In genomic region chr1:60342808-60343629, GRCm38 (mm10) we compare ENCODE assay signal across 8 mouse cellular contexts. TPM values are rescaled to one million over a fixed set of nuclear protein-coding genes. Genes with fewer than 3 reads are reported as not detected.
DNase-seq lines count a peak whose midpoint lies in the region; ATAC-seq lines count a peak whose summit lies in the region.

Cyp20a1 (plus strand) TSS chr1:60343323.

- peak within 1 kb of the TSS; percentile 88 for H3K27ac ChIP-seq in hindbrain, embryonic 11.5 days (ENCODE audit: low read depth, low read length)

- ATAC-seq in hindbrain, embryonic 11.5 days (ENCODE audit: low FRiP score): peak; percentile 98

- no peaks in the 10 kb centered on the region for H3K9me3 ChIP-seq in hindbrain, embryonic 11.5 days (ENCODE audit: control insufficient read depth, low read length)

- no peaks in the 10 kb centered on the region for H3K36me3 ChIP-seq in hindbrain, embryonic 11.5 days (ENCODE audit: control insufficient read depth, insufficient read depth, low read length)

- H3K9ac ChIP-seq in hindbrain, embryonic 11.5 days (ENCODE audit: low read depth, low read length): peak within 1 kb of the TSS; percentile 75

- peak; percentile 96 for DNase-seq in Muller cell, postnatal 12 days (ENCODE audit: inconsistent ontology term)
- DNase-seq in cerebellum, adult 9-11 months: peak; percentile 94
- DNase-seq in frontal cortex, adult 2 months (ENCODE audit: extremely low spot score in 1 of 2, low spot score in 1 of 2): peak; percentile 82 to 93
- peak; percentile 86 for DNase-seq in hindbrain, embryonic 11.5 days (ENCODE audit: low spot score)
- peak; percentile 85 to 91 for DNase-seq in layer of hippocampus, postnatal 10 days (ENCODE audit: low spot score in 2 of 2)
- peak; percentile 94 for DNase-seq in lung, postnatal 10 days
- DNase-seq in ovary, postnatal 36 days (ENCODE audit: low spot score): peak; percentile 89
- peak; percentile 90 for DNase-seq in thymus, postnatal 25 days

- H3K4me3 ChIP-seq in hindbrain, embryonic 11.5 days (ENCODE audit: low read depth, low read length): peak within 1 kb of the TSS; percentile 65

- 2% methylated on average over 60 of the region's 60 CpGs for WGBS in hindbrain, embryonic 11.5 days

- H3K4me1 ChIP-seq in hindbrain, embryonic 11.5 days (replicated peaks; ENCODE audit: control insufficient read depth, insufficient read depth, low read length): peaks cover 3% of the 10 kb centered on the region; the same call in 1 of the 2 replicates

- H3K27me3 ChIP-seq in hindbrain, embryonic 11.5 days (ENCODE audit: control insufficient read depth, insufficient read depth, low read length): no peaks in the 10 kb centered on the region

- H3K4me2 ChIP-seq in hindbrain, embryonic 11.5 days (replicated peaks; ENCODE audit: low read depth, low read length): peak within 1 kb of the TSS; percentile 76

RNA-seq across cellular contexts. Expression of gene Cyp20a1, which starts in this region (rescaled TPM):
- polyA plus RNA-seq in frontal cortex, adult 2 months (2012; rRNA removed): 13.0 and 15.4 TPM in 2 replicates
- 18.3 and 21.2 TPM in 2 replicates for polyA plus RNA-seq in hindbrain, embryonic 11.5 days (2014; fragmentation: Nextera tagmentation; extraction: Ambion mirVana)
- total RNA-seq in layer of hippocampus, postnatal 10 days (2021): 10 to 100 TPM; 12.0 to 13.9 TPM

Comparison
In these comparisons a context has a peak if more than half of its experiments do, and no peak if none do; other contexts are left out.
1. Peak in every context shown above with its lines: DNase-seq, ATAC-seq, H3K4me3 ChIP-seq and H3K27ac ChIP-seq.